Mouse (Mus musculus): ENCODE measurements around the gene Tmc4. TPM values are rescaled to one million over a fixed set of nuclear protein-coding genes. Genes with fewer than 3 reads are reported as not detected.

The Tmc4 gene
- polyA plus RNA-seq, 1 experiment from 2014 or later = 6.6 TPM

GRCm38 (mm10) chr7:3691919-3692318 is 14.6 kb upstream of the Tmc4 start:
- Histone ChIP-seq H3K27me3 (no peaks in the 10 kb centered on the region), H3K4me2 (peak overlapping the region; percentile 81), H3K9ac (replicated peaks) (peak overlapping the region; percentile 89), H3K27ac (peak overlapping the region; percentile 98; the same call in 1 of the 2 replicates), H3K4me3 (replicated peaks) (peak overlapping the region; percentile 71), H3K36me3 (peaks cover 47% of the 10 kb centered on the region), H3K4me1 (replicated peaks) (peaks cover 21% of the 10 kb centered on the region), H3K9me3 (no peaks in the 10 kb centered on the region)
- no peak for ATAC-seq (ENCODE audit: insufficient number of reproducible peaks, insufficient read depth, low FRiP score, low TSS enrichment, low read depth)
- WGBS = 28% methylated on average over 3 of the region's 3 CpGs

- peaks cover 82% of the 10 kb centered on the region for H3K36me3 ChIP-seq
- no peak overlapping the region for H3K4me2 ChIP-seq
- H3K27ac ChIP-seq = no peak overlapping the region
- no peaks in the 10 kb centered on the region for H3K9me3 ChIP-seq
- H3K4me1 ChIP-seq (replicated peaks) = no peaks in the 10 kb centered on the region
- H3K27me3 ChIP-seq = no peaks in the 10 kb centered on the region
- no peak for ATAC-seq (ENCODE audit: insufficient number of reproducible peaks, insufficient read depth, low FRiP score, low TSS enrichment, low read depth)
- no peak overlapping the region for H3K4me3 ChIP-seq (replicated peaks)
- 86% methylated on average over 31 of the region's 31 CpGs for WGBS
- no peak overlapping the region for H3K9ac ChIP-seq (replicated peaks)
Measured at GRCm38 (mm10) chr7:3685400-3686187, 8.2 kb upstream of the Tmc4 start.

- no peaks in the 10 kb centered on the region for H3K27me3 ChIP-seq
- H3K36me3 ChIP-seq = peaks cover 79% of the 10 kb centered on the region
- 93% methylated on average over 8 of the region's 8 CpGs for WGBS
- H3K9ac ChIP-seq (replicated peaks) = no peak overlapping the region
- H3K27ac ChIP-seq = no peak overlapping the region
- H3K4me3 ChIP-seq (replicated peaks) = no peak overlapping the region
- no peaks in the 10 kb centered on the region for H3K4me1 ChIP-seq (replicated peaks)
- no peaks in the 10 kb centered on the region for H3K9me3 ChIP-seq
- no peak for ATAC-seq (ENCODE audit: insufficient number of reproducible peaks, insufficient read depth, low FRiP score, low TSS enrichment, low read depth)
- H3K4me2 ChIP-seq = no peak overlapping the region
Measured at GRCm38 (mm10) chr7:3684698-3685097, 7.3 kb upstream of the Tmc4 start.

GRCm38 (mm10) chr7:3683908-3684550 is 6.7 kb upstream of the Tmc4 start:
- ATAC-seq (ENCODE audit: insufficient number of reproducible peaks, insufficient read depth, low FRiP score, low TSS enrichment, low read depth) = no peak
- no peak overlapping the region for H3K4me3 ChIP-seq (replicated peaks)
- 87% methylated on average over 10 of the region's 10 CpGs for WGBS
- no peaks in the 10 kb centered on the region for H3K9me3 ChIP-seq
- H3K27ac ChIP-seq = no peak overlapping the region
- no peak overlapping the region for H3K9ac ChIP-seq (replicated peaks)
- H3K36me3 ChIP-seq = peaks cover 83% of the 10 kb centered on the region
- H3K27me3 ChIP-seq = no peaks in the 10 kb centered on the region
- no peaks in the 10 kb centered on the region for H3K4me1 ChIP-seq (replicated peaks)
- no peak overlapping the region for H3K4me2 ChIP-seq

GRCm38 (mm10) chr7:3676371-3676770 is 982 bp downstream of the Tmc4 start:
- H3K27ac ChIP-seq = no peak overlapping the region
- peaks cover 25% of the 10 kb centered on the region for H3K36me3 ChIP-seq
- H3K9ac ChIP-seq (replicated peaks) = no peak overlapping the region
- H3K27me3 ChIP-seq = no peaks in the 10 kb centered on the region
- H3K4me3 ChIP-seq (replicated peaks) = no peak overlapping the region; the same call in 1 of the 2 replicates
- no peaks in the 10 kb centered on the region for H3K9me3 ChIP-seq
- ATAC-seq (ENCODE audit: insufficient number of reproducible peaks, insufficient read depth, low FRiP score, low TSS enrichment, low read depth) = no peak
- H3K4me1 ChIP-seq (replicated peaks) = no peaks in the 10 kb centered on the region
- WGBS = 88% methylated on average over 12 of the region's 12 CpGs
- H3K4me2 ChIP-seq = no peak overlapping the region

GRCm38 (mm10) chr7:3675228-3675548 is 2.2 kb downstream of the Tmc4 start:
- Histone ChIP-seq H3K4me1 (replicated peaks) (no peaks in the 10 kb centered on the region), H3K4me2 (no peak overlapping the region), H3K4me3 (replicated peaks) (no peak overlapping the region), H3K36me3 (peaks cover 16% of the 10 kb centered on the region), H3K27me3 (no peaks in the 10 kb centered on the region), H3K9ac (replicated peaks) (no peak overlapping the region), H3K9me3 (no peaks in the 10 kb centered on the region), H3K27ac (no peak overlapping the region)
- WGBS = 82% methylated on average over 3 of the region's 3 CpGs
- no peak for ATAC-seq (ENCODE audit: insufficient number of reproducible peaks, insufficient read depth, low FRiP score, low TSS enrichment, low read depth)

GRCm38 (mm10) chr7:3674507-3675227 is 2.7 kb downstream of the Tmc4 start:
- Histone ChIP-seq H3K9ac (replicated peaks) (no peak overlapping the region), H3K4me3 (replicated peaks) (no peak overlapping the region), H3K27ac (no peak overlapping the region), H3K27me3 (no peaks in the 10 kb centered on the region), H3K36me3 (peaks cover 13% of the 10 kb centered on the region), H3K9me3 (no peaks in the 10 kb centered on the region), H3K4me1 (replicated peaks) (no peaks in the 10 kb centered on the region), H3K4me2 (no peak overlapping the region)
- WGBS = 67% methylated on average over 10 of the region's 10 CpGs
- peak; percentile 79 for ATAC-seq (ENCODE audit: insufficient number of reproducible peaks, insufficient read depth, low FRiP score, low TSS enrichment, low read depth)

GRCm38 (mm10) chr7:3666921-3667391 is 10.4 kb downstream of the Tmc4 start:
- peaks cover 16% of the 10 kb centered on the region for H3K36me3 ChIP-seq
- H3K4me3 ChIP-seq (replicated peaks) = no peak overlapping the region
- no peak for ATAC-seq (ENCODE audit: insufficient number of reproducible peaks, insufficient read depth, low FRiP score, low TSS enrichment, low read depth)
- no peaks in the 10 kb centered on the region for H3K9me3 ChIP-seq
- H3K9ac ChIP-seq (replicated peaks) = no peak overlapping the region
- H3K27ac ChIP-seq = no peak overlapping the region
- no peaks in the 10 kb centered on the region for H3K27me3 ChIP-seq
- 18% methylated on average over 14 of the region's 14 CpGs for WGBS
- peaks cover 17% of the 10 kb centered on the region; the same call in 1 of the 2 replicates for H3K4me1 ChIP-seq (replicated peaks)
- peak overlapping the region; percentile 19; the same call in 1 of the 2 replicates for H3K4me2 ChIP-seq

- ATAC-seq (ENCODE audit: insufficient number of reproducible peaks, insufficient read depth, low FRiP score, low TSS enrichment, low read depth) = peak; percentile 98
- Histone ChIP-seq H3K36me3 (peaks cover 29% of the 10 kb centered on the region), H3K27ac (peak within 1 kb of the TSS; percentile 69), H3K9ac (replicated peaks) (peak within 1 kb of the TSS; percentile 66), H3K4me2 (peak within 1 kb of the TSS; percentile 73), H3K27me3 (no peaks in the 10 kb centered on the region), H3K9me3 (no peaks in the 10 kb centered on the region), H3K4me3 (replicated peaks) (peak within 1 kb of the TSS; percentile 63), H3K4me1 (replicated peaks) (peaks cover 17% of the 10 kb centered on the region; the same call in 1 of the 2 replicates)
- 4% methylated on average over 45 of the region's 45 CpGs for WGBS
Measured at GRCm38 (mm10) chr7:3665215-3666114, 11.9 kb downstream of the Tmc4 start, which contains the start of gene Leng1. TSS of gene Leng1 (minus strand) at chr7:3665840.

GRCm38 (mm10) chr7:3664524-3665214 is 12.7 kb downstream of the Tmc4 start:
- WGBS = 32% methylated on average over 15 of the region's 15 CpGs
- Histone ChIP-seq H3K4me1 (replicated peaks) (peaks cover 17% of the 10 kb centered on the region; the same call in 1 of the 2 replicates), H3K36me3 (peaks cover 37% of the 10 kb centered on the region), H3K4me3 (replicated peaks) (peak overlapping the region; percentile 63), H3K27me3 (no peaks in the 10 kb centered on the region), H3K9ac (replicated peaks) (peak overlapping the region; percentile 66), H3K27ac (peak overlapping the region; percentile 69), H3K4me2 (peak overlapping the region; percentile 73), H3K9me3 (no peaks in the 10 kb centered on the region)
- ATAC-seq (ENCODE audit: insufficient number of reproducible peaks, insufficient read depth, low FRiP score, low TSS enrichment, low read depth) = no peak

All from limb, embryonic 12.5 days (tissue).